Mouse (Mus musculus): ENCODE measurements at regions not wholly inside any gene's neighbourhood (a gene's known extent, or its start where the extent isn't known, plus 50 kb on each side); places are given as distances from the start of the nearest gene placed in this dataset.

DNA sequence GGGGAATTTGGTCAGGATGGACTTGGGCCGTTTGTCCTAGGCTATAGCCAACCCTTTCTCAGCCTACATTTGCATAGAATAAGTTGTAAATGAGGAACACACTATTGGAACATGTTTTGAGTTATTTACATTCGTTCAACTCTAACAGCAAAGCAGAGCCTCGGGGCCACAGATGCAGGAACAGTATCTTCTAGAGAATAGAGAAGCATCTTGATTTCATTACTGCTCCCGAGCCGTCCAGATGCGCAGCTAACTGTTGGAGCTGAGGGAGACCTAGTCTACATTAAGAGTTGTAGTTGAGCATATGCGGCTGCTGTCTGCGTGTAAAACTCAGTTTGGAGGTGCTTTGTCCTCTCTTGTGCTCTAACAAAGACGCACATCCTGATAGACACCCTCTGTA lies 124.6 kb upstream of the Sesn3 start:
- TF ChIP-seq CTCF (IDR thresholded peaks at IDR 0.05; ENCODE audit: insufficient read depth, low read length) = no peak
- TF ChIP-seq POLR2A (IDR thresholded peaks at IDR 0.05; ENCODE audit: borderline replicate concordance, extremely low read depth, low read depth, low read length) = no peak
